Mouse (Mus musculus): Measurements from ENCODE around the gene Eif5a. TPM values are rescaled to one million over a fixed set of nuclear protein-coding genes. Genes with fewer than 3 reads are reported as not detected.
"Not testable (repeated sequence)": the region's sequence is repeated elsewhere in the genome, so short reads cannot be mapped to it uniquely, and the experiment has no call there.

Gene Eif5a
- total and polyA plus RNA-seq, 2 experiments from 2014 or later = 452 to 1,054 TPM

- Histone ChIP-seq H3K9me3 (ENCODE audit: low read length) (no peaks in the 10 kb centered on the region), H3K27me3 (ENCODE audit: insufficient read depth, low read length) (no peaks in the 10 kb centered on the region), H3K4me3 (ENCODE audit: low read depth, low read length) (no peak overlapping the region), H3K4me1 (ENCODE audit: insufficient read depth, low read length) (peaks cover 12% of the 10 kb centered on the region), H3K9ac (replicated peaks; ENCODE audit: low read length, poor library complexity, severe bottlenecking) (no peak overlapping the region), H3K4me2 (ENCODE audit: low read depth, low read length, poor library complexity, severe bottlenecking) (no peak overlapping the region), H3K27ac (ENCODE audit: low read depth, low read length) (no peak overlapping the region), H3K36me3 (ENCODE audit: insufficient read depth, low read length) (peaks cover 36% of the 10 kb centered on the region)
- DNase-seq (ENCODE audit: low spot score) = no peak
- no peak for ATAC-seq (ENCODE audit: low FRiP score)
- WGBS = 90% methylated on average over 8 of the region's 8 CpGs
- TF ChIP-seq CTCF (IDR thresholded peaks at IDR 0.05) = no peak
Observed at GRCm38 (mm10) chr11:69917379-69917948, 4.3 kb downstream of the Eif5a start.

- H3K4me3 ChIP-seq (ENCODE audit: low read depth, low read length); ATAC-seq (ENCODE audit: low FRiP score); H3K9ac ChIP-seq (replicated peaks; ENCODE audit: low read length, poor library complexity, severe bottlenecking); H3K4me2 ChIP-seq (ENCODE audit: low read depth, low read length, poor library complexity, severe bottlenecking); H3K27me3 ChIP-seq (ENCODE audit: insufficient read depth, low read length); H3K9me3 ChIP-seq (ENCODE audit: low read length); H3K27ac ChIP-seq (ENCODE audit: low read depth, low read length); DNase-seq (ENCODE audit: low spot score): not testable (repeated sequence)
- Histone ChIP-seq H3K36me3 (ENCODE audit: insufficient read depth, low read length) (peaks cover 42% of the 10 kb centered on the region), H3K4me1 (ENCODE audit: insufficient read depth, low read length) (peaks cover 12% of the 10 kb centered on the region)
- WGBS = 63% methylated on average over 6 of the region's 7 CpGs
Observed at GRCm38 (mm10) chr11:69916652-69917378, 4.9 kb downstream of the Eif5a start.

- TF ChIP-seq CTCF (IDR thresholded peaks at IDR 0.05) = peak; percentile 18; the same call in 1 of the 2 replicates
- no peak overlapping the region for H3K27ac ChIP-seq (ENCODE audit: low read depth, low read length)
- H3K4me1 ChIP-seq (ENCODE audit: insufficient read depth, low read length) = peaks cover 12% of the 10 kb centered on the region
- no peaks in the 10 kb centered on the region for H3K9me3 ChIP-seq (ENCODE audit: low read length)
- WGBS = 74% methylated on average over 5 of the region's 5 CpGs
- H3K9ac ChIP-seq (replicated peaks; ENCODE audit: low read length, poor library complexity, severe bottlenecking) = no peak overlapping the region
- ATAC-seq (ENCODE audit: low FRiP score) (no peak), DNase-seq (ENCODE audit: low spot score) (no peak)
- H3K4me2 ChIP-seq (ENCODE audit: low read depth, low read length, poor library complexity, severe bottlenecking) = no peak overlapping the region
- no peaks in the 10 kb centered on the region for H3K27me3 ChIP-seq (ENCODE audit: insufficient read depth, low read length)
- H3K4me3 ChIP-seq (ENCODE audit: low read depth, low read length) = no peak overlapping the region
- peaks cover 51% of the 10 kb centered on the region for H3K36me3 ChIP-seq (ENCODE audit: insufficient read depth, low read length)
Observed at GRCm38 (mm10) chr11:69915667-69916627, 5.8 kb downstream of the Eif5a start.

GRCm38 (mm10) chr11:69914917-69915430 is 6.8 kb downstream of the Eif5a start:
- Histone ChIP-seq H3K4me2 (ENCODE audit: low read depth, low read length, poor library complexity, severe bottlenecking) (peak overlapping the region; percentile 97), H3K36me3 (ENCODE audit: insufficient read depth, low read length) (peaks cover 61% of the 10 kb centered on the region), H3K27me3 (ENCODE audit: insufficient read depth, low read length) (no peaks in the 10 kb centered on the region), H3K4me3 (ENCODE audit: low read depth, low read length) (peak overlapping the region; percentile 79), H3K4me1 (ENCODE audit: insufficient read depth, low read length) (peaks cover 12% of the 10 kb centered on the region), H3K9ac (replicated peaks; ENCODE audit: low read length, poor library complexity, severe bottlenecking) (peak overlapping the region; percentile 13; the same call in 1 of the 2 replicates), H3K27ac (ENCODE audit: low read depth, low read length) (no peak overlapping the region), H3K9me3 (ENCODE audit: low read length) (no peaks in the 10 kb centered on the region)
- DNase-seq (ENCODE audit: low spot score) = no peak
- no peak for ATAC-seq (ENCODE audit: low FRiP score)
- TF ChIP-seq CTCF (IDR thresholded peaks at IDR 0.05) = no peak
- whole genome bisulfite sequencing = 40% methylated on average over 9 of the region's 9 CpGs

GRCm38 (mm10) chr11:69914372-69914764 is 7.4 kb downstream of the Eif5a start:
- DNase-seq (ENCODE audit: low spot score) (no peak), ATAC-seq (ENCODE audit: low FRiP score) (0 out of 2 replicates have a peak, but pooled peaks have one; percentile 6)
- no peaks in the 10 kb centered on the region for H3K27me3 ChIP-seq (ENCODE audit: insufficient read depth, low read length)
- H3K9me3 ChIP-seq (ENCODE audit: low read length) = no peaks in the 10 kb centered on the region
- H3K4me3 ChIP-seq (ENCODE audit: low read depth, low read length) = peak overlapping the region; percentile 79
- H3K4me2 ChIP-seq (ENCODE audit: low read depth, low read length, poor library complexity, severe bottlenecking) = peak overlapping the region; percentile 97
- H3K9ac ChIP-seq (replicated peaks; ENCODE audit: low read length, poor library complexity, severe bottlenecking) = peak overlapping the region; percentile 82
- 1% methylated on average over 17 of the region's 17 CpGs for WGBS
- H3K4me1 ChIP-seq (ENCODE audit: insufficient read depth, low read length) = peaks cover 9% of the 10 kb centered on the region
- no peak for TF ChIP-seq CTCF (IDR thresholded peaks at IDR 0.05)
- peak overlapping the region; percentile 87 for H3K27ac ChIP-seq (ENCODE audit: low read depth, low read length)
- H3K36me3 ChIP-seq (ENCODE audit: insufficient read depth, low read length) = peaks cover 67% of the 10 kb centered on the region
